Comparison of ENCODE assay signal across 17 mouse cellular contexts in genomic region chr2:121598249-121598648, GRCm38 (mm10).
"Had no signal": no experiment of that assay in that cellular context is flagged by ENCODE, and none has a peak within 500 bp of the region (broad histone marks: within the 10 kb centered on the region; RNA-seq: fewer than 3 reads in every experiment).

No protein-coding gene starts in this region.

- DNase-seq: liver, postnatal 0 days; lung, adult 2 months; lung, postnatal 14 days; lung, postnatal 36 days; right cerebral cortex, postnatal 14 days; thymus, adult 2 months; thymus, postnatal 25 days; thymus, postnatal 4 days had no signal

- H3K27me3 ChIP-seq: lung, embryonic 15.5 days; midbrain, embryonic 13.5 days; midbrain, embryonic 15.5 days; stomach, embryonic 15.5 days had no signal

- H3K4me3 ChIP-seq: liver, embryonic 15.5 days; lung, embryonic 15.5 days; megakaryocyte, embryonic 14.5 days; midbrain, embryonic 13.5 days; midbrain, embryonic 15.5 days; neural tube, embryonic 12.5 days; stomach, embryonic 15.5 days had no signal

- H3K9me3 ChIP-seq: liver, embryonic 15.5 days; lung, embryonic 15.5 days; midbrain, embryonic 13.5 days; midbrain, embryonic 15.5 days; neural tube, embryonic 12.5 days; stomach, embryonic 15.5 days had no signal

- H3K36me3 ChIP-seq: liver, embryonic 15.5 days; lung, embryonic 15.5 days; midbrain, embryonic 13.5 days; midbrain, embryonic 15.5 days; neural tube, embryonic 12.5 days; stomach, embryonic 15.5 days had no signal

- H3K27ac ChIP-seq: liver, embryonic 15.5 days; lung, embryonic 15.5 days; macrophage; midbrain, embryonic 13.5 days; midbrain, embryonic 15.5 days; neural tube, embryonic 12.5 days; stomach, embryonic 15.5 days; stomach, postnatal 0 days had no signal
